Mouse (Mus musculus) heart, adult 8-10 months (tissue): ENCODE measurements around the gene Calr3. TPM values are rescaled to one million over a fixed set of nuclear protein-coding genes. Genes with fewer than 3 reads are reported as not detected.
A peak's percentile ranks its signal among the peaks of the same experiment; 100 is the strongest.

Experiments used
- microRNA-seq: library from miRNA; unstranded; fragments of <30 nt; microRNA quantifications from one replicate; pipeline ENCODE4 v1.2.0, GENCODE M21; 2022
- total RNA-seq, 4 experiments: library from RNA; stranded (reverse); gene quantifications; 2 replicates each; pipeline ENCODE4 v1.2.4; 2022

Gene Calr3
- total RNA-seq, 4 experiments from 2014 or later, result 18.1 to 29.0 (median 23.1) TPM

Small RNA genes within 50 kb of the gene (microRNA-seq; reads per million reads assigned to microRNA genes)
- gene Mir7068, result 5.3 reads per million, percentile 12 among the genes with 10 or more reads in this experiment

Other genes starting within 250 kb of the Calr3 start
- 1 to 10 TPM in 3 of 4 experiments, under 1 TPM in 1; 0.90 to 3.5 (median 2.2) TPM for gene Cib3, start 231.0 kb downstream of the Calr3 start, total RNA-seq
- not detected for gene Gm11034, start 230.2 kb downstream of the Calr3 start, total RNA-seq
- gene Fam32a, start 224.1 kb downstream of the Calr3 start, total RNA-seq, result 10 to 100 TPM; 18.4 to 23.2 (median 21.9) TPM
- gene Ap1m1, start 203.9 kb downstream of the Calr3 start, total RNA-seq, result 10 to 100 TPM; 42.0 to 48.4 (median 43.4) TPM
- 1 to 10 TPM; 5.4 to 8.3 (median 7.5) TPM for gene Gm10282, start 138.6 kb downstream of the Calr3 start, total RNA-seq
- gene Klf2, start 124.8 kb downstream of the Calr3 start, total RNA-seq, result 10 to 100 TPM; 40.3 to 74.6 (median 52.7) TPM
- gene Eps15l1, start 22.4 kb downstream of the Calr3 start, total RNA-seq, result 10 to 100 TPM; 36.8 to 46.7 (median 38.3) TPM
- gene 1700030K09Rik, start within 50 bp of the Calr3 start, total RNA-seq, result 1 to 10 TPM; 4.8 to 5.2 (median 4.8) TPM
- 10 to 100 TPM; 34.7 to 43.9 (median 37.2) TPM for gene Cherp, start 31.4 kb upstream of the Calr3 start, total RNA-seq
- 10 to 100 TPM; 77.1 to 88.7 (median 82.1) TPM for gene Slc35e1, start 48.7 kb upstream of the Calr3 start, total RNA-seq
- gene Med26, start 104.4 kb upstream of the Calr3 start, total RNA-seq, result 1 to 10 TPM; 6.3 to 8.5 (median 7.6) TPM
- gene Smim7, start 127.2 kb upstream of the Calr3 start, total RNA-seq, result 100 to 1,000 TPM; 117 to 141 (median 135) TPM
- 100 to 1,000 TPM; 501 to 520 (median 513) TPM for gene Tmem38a, start 128.2 kb upstream of the Calr3 start, total RNA-seq
- under 1 TPM; 0.31 to 0.79 (median 0.46) TPM for gene Nwd1, start 202.8 kb upstream of the Calr3 start, total RNA-seq